21 mouse cellular contexts compared by ENCODE assay signal in the genomic region with DNA sequence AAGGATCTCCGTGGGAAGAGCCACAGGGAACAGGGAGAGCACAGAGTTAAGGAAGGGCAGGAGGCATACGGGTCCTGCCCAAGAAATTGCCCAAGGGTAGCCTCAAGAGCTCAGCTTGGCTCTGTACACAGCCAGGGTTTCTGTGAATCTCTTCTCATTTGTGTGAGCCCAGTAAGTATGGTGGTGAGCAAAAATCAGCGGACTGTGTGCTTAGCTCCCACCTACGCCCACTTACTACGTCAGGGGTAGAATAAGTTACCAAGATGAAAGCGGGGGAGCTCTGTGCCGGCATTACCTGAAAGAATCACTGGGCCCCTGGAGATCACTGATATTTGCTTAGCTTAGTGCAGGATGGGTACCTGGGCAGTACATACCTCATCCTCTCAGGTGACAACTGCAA. TPM values are rescaled to one million over a fixed set of nuclear protein-coding genes. Genes with fewer than 3 reads are reported as not detected.
A peak's percentile ranks its signal among the peaks of the same experiment; 100 is the strongest.
DNase-seq lines count a peak whose midpoint lies in the region; ATAC-seq and TF ChIP-seq lines count a peak whose summit lies in the region.
"Had no signal": no experiment of that assay in that cellular context is flagged by ENCODE, and none has a peak within 500 bp of the region (broad histone marks: within the 10 kb centered on the region; RNA-seq: fewer than 3 reads in every experiment).

No protein-coding gene starts in this region.

- peaks cover 6% of the 10 kb centered on the region for H3K4me1 ChIP-seq in cortical plate, adult 2 months (ENCODE audit: control insufficient read depth, insufficient read depth, low read length)

- no peak for DNase-seq in frontal cortex, postnatal 14 days (ENCODE audit: low spot score in 2 of 2)
- peak; percentile 63 for DNase-seq in brain, adult 2 months (ENCODE audit: low read depth, low spot score)
- no peak for DNase-seq in urinary bladder, adult 2 months (ENCODE audit: low spot score)
- no peak for DNase-seq in adrenal gland, postnatal 4 days (ENCODE audit: low spot score in 2 of 2)
- DNase-seq: adrenal gland, adult 2 months; adrenal gland, adult 8-10 months; adrenal gland, postnatal 10 days; adrenal gland, postnatal 14 days; adrenal gland, postnatal 25 days; adrenal gland, postnatal 36 days; B cell, adult 2 months; cerebellum, adult 11 months; cerebellum, adult 18-20 months; cerebellum, adult 2 months; cerebellum, adult 8-10 months had no signal

- TF ChIP-seq POLR2A in cortical plate, adult 2 months (IDR thresholded peaks at IDR 0.05; ENCODE audit: extremely low read depth, insufficient read depth, low read length): no peak

- TF ChIP-seq CTCF in cortical plate, adult 2 months (IDR thresholded peaks at IDR 0.05; ENCODE audit: extremely low read depth, insufficient read depth, low read length): no peak

- peak; percentile 66 for ATAC-seq in frontal cortex, adult (ENCODE audit: low TSS enrichment)
- ATAC-seq: activated CD4-positive, CD25-positive, alpha-beta regulatory T cell, adult 4 months; CD4-positive, CD25-positive, alpha-beta regulatory T cell, adult 4 months; Patski had no signal

- H3K27ac ChIP-seq in cortical plate, adult 2 months (ENCODE audit: insufficient read depth, low read length): 0 out of 2 replicates have a peak overlapping the region, but pooled peaks have one; percentile 14

- H3K4me3 ChIP-seq in cortical plate, adult 2 months (ENCODE audit: insufficient read depth, low read length): no peak overlapping the region

RNA-seq across cellular contexts. Expression of gene Mxd4, which starts 28.5 kb away (rescaled TPM):
- polyA plus RNA-seq in cortical plate, adult 2 months (2012; rRNA removed): 93.6 and 95.3 TPM in 2 replicates
- 78.7 and 85.4 TPM in 2 replicates for polyA plus RNA-seq in urinary bladder, adult 2 months (2012; rRNA removed)
- 100 to 1,000 TPM; 145 to 158 TPM for total RNA-seq in adrenal gland, postnatal 4 days (2021)

RNA-seq across cellular contexts. Expression of gene Haus3, which starts 46.7 kb away (rescaled TPM):
- polyA plus RNA-seq in cortical plate, adult 2 months (2012; rRNA removed): 5.5 and 5.7 TPM in 2 replicates
- 5.3 and 6.1 TPM in 2 replicates for polyA plus RNA-seq in urinary bladder, adult 2 months (2012; rRNA removed)
- 10 to 100 TPM; 12.3 to 14.0 TPM for total RNA-seq in adrenal gland, postnatal 4 days (2021)

RNA-seq across cellular contexts. Expression of gene Poln, which starts 46.8 kb away (rescaled TPM):
- 1.4 and 3.1 TPM in 2 replicates for polyA plus RNA-seq in cortical plate, adult 2 months (2012; rRNA removed)
- 0.19 and 0.46 TPM in 2 replicates for polyA plus RNA-seq in urinary bladder, adult 2 months (2012; rRNA removed)
- 1 to 10 TPM; 1.4 to 3.4 TPM for total RNA-seq in adrenal gland, postnatal 4 days (2021)
- polyA plus RNA-seq: G1E had no signal
